Mouse (Mus musculus) spleen, adult 2 months (tissue): ENCODE data around the gene Sept11. TPM values are rescaled to one million over a fixed set of nuclear protein-coding genes. Genes with fewer than 3 reads are reported as not detected.

Source experiments
- DNase-seq, 2 experiments: peaks; one replicate each; pipeline versions ENCODE4 v3.0.0 to v3.0.0-alpha.2; 2012 to 2021; ENCODE audit warnings: low spot score in 2 of 2, low read depth in 1 of 2
- H3K27ac ChIP-seq: fragments of 200-500 bp; 2 replicates; pipeline ENCODE4 v1.5.1; 2012; ENCODE audit warnings: low read length, inconsistent platforms; ENCODE audit not compliant: insufficient read depth
- H3K27me3 ChIP-seq: fragments of 200-500 bp; 2 replicates; pipeline ENCODE4 v1.6.1; 2012; ENCODE audit warnings: mild to moderate bottlenecking, moderate library complexity, low read length, inconsistent platforms; ENCODE audit not compliant: control insufficient read depth, insufficient read depth
- H3K36me3 ChIP-seq: fragments of 200-500 bp; 2 replicates; pipeline ENCODE4 v1.6.1; 2012; ENCODE audit warnings: mild to moderate bottlenecking, low read length, inconsistent platforms; ENCODE audit not compliant: control insufficient read depth, insufficient read depth
- H3K4me1 ChIP-seq: fragments of 200-500 bp; 2 replicates; pipeline ENCODE4 v1.6.1; 2011; ENCODE audit warnings: inconsistent platforms; ENCODE audit not compliant: control insufficient read depth, insufficient read depth, insufficient read length
- H3K4me3 ChIP-seq: fragments of 200-500 bp; 2 replicates; pipeline ENCODE4 v1.5.1; 2011; ENCODE audit warnings: mild to moderate bottlenecking, inconsistent platforms; ENCODE audit not compliant: insufficient read depth, insufficient read length; ENCODE audit errors: extremely low read depth
- CTCF ChIP-seq: fragments of 200-500 bp; IDR thresholded peaks from 2 replicates; pipeline ENCODE4 v1.5.1; 2011; ENCODE audit warnings: mild to moderate bottlenecking, inconsistent platforms; ENCODE audit not compliant: insufficient read depth, insufficient read length, insufficient replicate concordance; ENCODE audit errors: extremely low read depth
- POLR2A ChIP-seq: fragments of 200-500 bp; IDR thresholded peaks from 2 replicates; pipeline ENCODE4 v1.6.1; 2011; ENCODE audit warnings: low read depth, low read length, inconsistent platforms
- WGBS: fragments of 180-500 bp; shearing (Covaris S2); methylation state at CpG from one replicate; pipeline ENCODE4 v1.1.7; 2018; 5-methylcytosine and 5-hydroxymethylcytosine counted together
- polyA plus RNA-seq: library from polyadenylated mRNA; depleted of rRNA; stranded (reverse); fragments of >200 nt; gene quantifications from 2 replicates; pipeline ENCODE4 v1.2.3, GENCODE M21; 2012; rRNA removed

Sept11 gene
- polyA plus RNA-seq, 1 experiment = 21.2 TPM

DNA sequence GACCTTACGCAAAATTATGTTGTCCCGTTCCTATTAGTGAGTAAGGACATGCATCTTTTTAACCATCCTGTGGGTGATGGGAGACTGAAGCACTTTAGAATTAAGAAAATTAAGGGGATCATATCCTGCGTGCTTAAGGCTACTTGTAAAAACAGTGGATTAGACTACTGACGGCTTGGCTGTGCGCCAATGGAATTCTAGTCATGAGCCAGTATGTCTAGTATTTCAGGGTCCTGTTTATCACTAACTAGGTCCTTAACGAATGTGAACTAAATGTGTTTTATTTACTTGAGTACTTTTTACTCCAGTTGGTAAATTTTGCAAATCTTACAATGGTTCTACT is 113.7 kb downstream of the Sept11 start:
- peaks cover 6% of the 10 kb centered on the region; the same call in 1 of the 2 replicates for H3K4me1 ChIP-seq
- H3K27me3 ChIP-seq = no peaks in the 10 kb centered on the region
- H3K4me3 ChIP-seq = peak overlapping the region; percentile 83
- no peak for DNase-seq
- H3K36me3 ChIP-seq = peaks cover 1% of the 10 kb centered on the region
- peak overlapping the region; percentile 98 for H3K27ac ChIP-seq
- no peak for TF ChIP-seq CTCF
- no peak for TF ChIP-seq POLR2A
- WGBS = 8% methylated on average over 6 of the region's 6 CpGs

DNA sequence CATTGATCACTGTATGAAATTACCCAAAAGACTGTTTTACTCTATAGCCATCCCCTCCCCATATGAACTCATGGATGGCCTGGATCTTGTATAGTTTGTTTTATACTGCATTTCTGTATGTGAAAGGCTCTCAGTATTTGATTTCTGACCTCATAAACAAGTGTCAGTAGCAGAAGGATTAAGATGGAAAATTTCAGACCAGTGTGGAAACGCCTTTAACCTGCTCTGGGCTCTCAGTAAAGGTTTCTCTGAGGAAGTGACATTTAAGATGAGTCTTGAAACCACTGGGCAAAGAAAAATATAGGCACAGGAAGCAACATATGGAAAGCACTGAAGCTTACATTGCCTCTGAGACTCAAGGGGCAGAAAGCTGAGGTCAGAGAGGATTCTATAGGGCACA is 114.3 kb downstream of the Sept11 start:
- no peak overlapping the region for H3K4me3 ChIP-seq
- H3K4me1 ChIP-seq = peaks cover 6% of the 10 kb centered on the region; the same call in 1 of the 2 replicates
- H3K36me3 ChIP-seq = no peaks in the 10 kb centered on the region
- 24% methylated on average over 1 of the region's 1 CpGs for WGBS
- no peaks in the 10 kb centered on the region for H3K27me3 ChIP-seq
- peak overlapping the region; percentile 60 for H3K27ac ChIP-seq
- no peak for DNase-seq
- TF ChIP-seq POLR2A = no peak
- no peak for TF ChIP-seq CTCF

DNA sequence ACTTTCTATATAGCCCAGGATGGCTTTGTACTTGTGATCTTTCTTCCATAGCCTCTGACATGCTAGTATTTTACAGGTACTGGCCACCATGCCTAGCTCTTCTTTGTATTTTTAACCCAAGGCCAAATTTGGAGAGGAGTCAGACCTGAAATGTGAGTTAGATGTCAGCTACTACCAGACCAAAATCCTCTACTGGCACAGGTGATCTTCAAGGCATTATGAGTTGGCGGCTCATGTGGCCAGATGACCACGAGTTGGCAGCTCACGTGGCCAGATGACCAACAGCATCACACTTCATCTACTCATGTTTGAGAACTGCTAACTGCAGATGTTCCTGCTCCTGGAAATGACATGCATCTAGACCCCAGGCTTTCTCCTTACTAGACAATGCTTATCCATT is 125.1 kb downstream of the Sept11 start:
- Histone ChIP-seq H3K27me3 (no peaks in the 10 kb centered on the region), H3K4me1 (no peaks in the 10 kb centered on the region), H3K27ac (no peak overlapping the region), H3K36me3 (no peaks in the 10 kb centered on the region), H3K4me3 (no peak overlapping the region)
- WGBS = 89% methylated on average over 3 of the region's 3 CpGs
- DNase-seq = no peak
- TF ChIP-seq CTCF (no peak), POLR2A (no peak)

DNA sequence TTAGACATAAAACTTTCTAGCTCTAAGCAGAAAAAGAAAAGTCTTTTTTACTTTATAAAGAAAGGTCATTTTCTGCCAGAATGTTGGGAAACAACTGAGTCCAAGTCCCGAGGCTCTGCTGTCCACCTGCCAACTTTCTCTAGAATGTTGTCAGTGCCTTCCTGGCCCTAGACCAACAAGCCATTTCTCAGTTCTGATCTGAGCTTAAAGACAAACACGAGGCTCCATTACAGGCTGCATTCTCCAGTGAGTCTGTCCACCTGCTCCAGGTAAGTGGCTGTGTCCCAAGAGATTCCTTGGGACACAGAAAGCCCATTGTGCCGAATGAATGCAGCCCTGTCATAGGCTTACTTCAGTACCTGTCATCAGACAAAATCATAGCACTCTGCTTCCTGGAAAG is 128.4 kb downstream of the Sept11 start:
- no peak for DNase-seq
- Histone ChIP-seq H3K36me3 (no peaks in the 10 kb centered on the region), H3K4me1 (no peaks in the 10 kb centered on the region), H3K27me3 (no peaks in the 10 kb centered on the region), H3K4me3 (no peak overlapping the region), H3K27ac (no peak overlapping the region)
- TF ChIP-seq CTCF (no peak), POLR2A (no peak)
- 73% methylated on average over 3 of the region's 3 CpGs for WGBS

DNA sequence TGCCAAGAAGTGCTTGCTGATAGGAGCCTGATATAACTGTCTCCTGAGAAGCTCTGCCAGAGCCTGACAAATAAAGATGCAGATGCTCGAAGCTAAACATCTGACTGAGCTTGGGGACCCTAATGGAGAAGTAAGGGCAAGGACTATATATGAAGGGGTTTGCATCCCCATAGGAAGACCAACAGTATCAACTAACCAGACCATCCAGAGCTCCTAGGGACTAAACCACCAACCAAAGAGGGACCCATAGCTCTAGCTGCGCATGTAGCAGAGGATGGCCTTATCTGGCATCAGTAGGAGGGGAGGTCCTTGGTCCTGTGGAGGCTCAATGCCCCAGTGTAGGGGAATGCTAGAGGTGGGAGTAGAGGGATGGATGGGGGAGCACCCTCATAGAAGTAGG is 131.3 kb downstream of the Sept11 start:
- TF ChIP-seq POLR2A (no peak), CTCF (no peak)
- Histone ChIP-seq H3K27ac (no peak overlapping the region), H3K4me1 (peaks cover 3% of the 10 kb centered on the region), H3K36me3 (no peaks in the 10 kb centered on the region), H3K4me3 (no peak overlapping the region), H3K27me3 (no peaks in the 10 kb centered on the region)
- WGBS = 83% methylated on average over 2 of the region's 2 CpGs
- DNase-seq = no peak

Other genes with a start within 250 kb of the Sept11 start
- not detected in 2 replicates for gene Sowahb, start 48.4 kb upstream of the Sept11 start, polyA plus RNA-seq
- 48.5 and 60.4 TPM in 2 replicates for gene Ccni, start 113.1 kb downstream of the Sept11 start, polyA plus RNA-seq
- gene 2010109A12Rik, start 113.1 kb downstream of the Sept11 start, polyA plus RNA-seq = 0.09 TPM in 1 of 2 replicates, not detected in the other
- 39.3 and 51.3 TPM in 2 replicates for gene Ccng2, start 173.8 kb downstream of the Sept11 start, polyA plus RNA-seq